Mouse (Mus musculus) adrenal gland (tissue): ENCODE measurements around the gene Rtbdn.

Experiments used
- intact Hi-C: fragments of 180-260 bp; cut with DNase I; formaldehyde crosslinking; loops from one replicate; pipeline ENCODE4 v1.15.1; 2025
- microRNA-seq, 2 experiments: library from miRNA; unstranded; fragments of <30 nt; microRNA quantifications; one replicate each; pipeline ENCODE4; 2019

The Rtbdn gene

GRCm38 (mm10) chr8:84995680-84996079, 48.9 kb downstream of the Rtbdn start:
- intact Hi-C loops, result loop anchor here (5.0 kb wide), 1 partner anchor 68 kb away; no protein-coding TSS in a partner anchor

GRCm38 (mm10) chr8:84996978-84997377, 50.2 kb downstream of the Rtbdn start:
- intact Hi-C loops, result loop anchor here (5.0 kb wide), 1 partner anchor 70 kb away; no protein-coding TSS in a partner anchor

- intact Hi-C loops, result loop anchor here (5.0 kb wide), 1 partner anchor 70 kb away; no protein-coding TSS in a partner anchor
Measured at GRCm38 (mm10) chr8:84997649-84998295, 51.0 kb downstream of the Rtbdn start.

Small RNA genes within 50 kb of the gene (microRNA-seq; reads per million reads assigned to microRNA genes)
- 0 reads per million in 2 experiments for gene Gm24197
